Mouse (Mus musculus) kidney, postnatal 10 days (tissue): ENCODE measurements at regions not wholly inside any gene's neighbourhood (a gene's known extent, or its start where the extent isn't known, plus 50 kb on each side); places are given as distances from the start of the nearest gene placed in this dataset.
"Not testable (repeated sequence)": the region's sequence is repeated elsewhere in the genome, so short reads cannot be mapped to it uniquely, and the experiment has no call there.

Experiments used
- DNase-seq: peaks from one replicate; pipeline ENCODE4 v3.0.0; 2021; ENCODE audit warnings: mixed read lengths

DNA sequence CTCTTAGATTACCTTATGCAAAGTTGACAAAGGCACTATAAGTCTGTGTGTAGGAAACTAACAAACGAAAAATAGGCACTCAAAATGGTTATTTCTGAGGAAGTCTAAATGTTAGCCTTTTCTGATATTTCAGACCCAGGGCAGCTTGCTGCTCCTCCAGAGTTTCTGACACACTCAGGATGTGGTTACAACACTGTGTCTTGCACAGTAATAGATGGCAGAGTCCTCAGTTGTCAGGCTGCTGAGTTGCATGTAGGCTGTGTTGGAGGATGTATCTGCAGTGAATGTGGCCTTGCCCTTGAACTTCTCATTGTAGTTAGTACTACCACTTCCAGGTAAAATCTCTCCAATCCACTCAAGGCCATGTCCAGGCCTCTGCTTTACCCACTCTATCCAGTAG lies 1039.7 kb downstream of the Adam6a start:
- DNase-seq, result no peak

- no peak for DNase-seq
These were observed 1043.5 kb downstream of the Adam6a start for GRCm38 (mm10) chr12:114587227-114587626.

DNA sequence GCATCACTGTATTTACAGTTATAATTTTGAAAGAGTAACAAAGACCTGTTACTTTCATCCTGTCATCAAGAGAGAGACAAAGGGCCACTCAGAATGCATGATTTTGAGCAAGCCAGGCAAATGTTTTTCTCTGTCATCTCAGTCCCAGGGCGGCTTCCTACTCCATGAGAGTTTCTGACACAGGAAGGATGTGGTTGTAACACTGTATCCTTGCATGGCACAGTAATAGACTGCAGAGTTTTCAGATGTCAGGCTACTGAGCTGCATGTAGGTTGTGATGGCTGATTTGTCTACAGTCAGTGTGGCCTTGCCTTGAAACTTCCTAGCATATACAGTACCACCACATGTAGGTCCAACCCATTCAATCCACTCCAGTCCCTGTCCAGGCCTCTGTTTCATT lies 1054.0 kb downstream of the Adam6a start:
- DNase-seq, result no peak

DNA sequence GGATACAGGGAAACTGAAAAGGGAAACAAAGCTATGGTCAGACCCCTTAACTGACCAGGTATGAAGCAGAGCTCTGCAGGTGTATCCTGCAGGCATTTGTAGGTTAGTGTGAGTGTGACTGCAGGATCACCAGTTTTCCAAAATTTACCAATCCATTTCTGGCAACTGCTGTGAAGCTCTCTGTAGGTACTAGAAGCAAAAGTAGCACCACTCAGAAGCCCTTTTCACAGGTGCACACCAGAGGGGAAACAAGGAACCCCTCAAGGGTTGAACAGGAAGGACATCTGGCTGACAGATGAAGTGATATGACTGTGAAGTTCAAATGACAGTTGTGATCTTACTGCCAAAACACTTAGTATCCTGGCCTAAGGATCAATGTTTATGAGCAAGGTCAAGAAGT lies 1065.5 kb downstream of the Adam6a start:
- DNase-seq, result no peak

- no peak for DNase-seq
These were observed 1068.4 kb downstream of the Adam6a start for GRCm38 (mm10) chr12:114612108-114612507.

- DNase-seq, result no peak
These were observed 1071.5 kb downstream of the Adam6a start for GRCm38 (mm10) chr12:114615179-114615578.

GRCm38 (mm10) chr12:114615712-114616111 lies 1072.0 kb downstream of the Adam6a start:
- DNase-seq, result no peak

DNA sequence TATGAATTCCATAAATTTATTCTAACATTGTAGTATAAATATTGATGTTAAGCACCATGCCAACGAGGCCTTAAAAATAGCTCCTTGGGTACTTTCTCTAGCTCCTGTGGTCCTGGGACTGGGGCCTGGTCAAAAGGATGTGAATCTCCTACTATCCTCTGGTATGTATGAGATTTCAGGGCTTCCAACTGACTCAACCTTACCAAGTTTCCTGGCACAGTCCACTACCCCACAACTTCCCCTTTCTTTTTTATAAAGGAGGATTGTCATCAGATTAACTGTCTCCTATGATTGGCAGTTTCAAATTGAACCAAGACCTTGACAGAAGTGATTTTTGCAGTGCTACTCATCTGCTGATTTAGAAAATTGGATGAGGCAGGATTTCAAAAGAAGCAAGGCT lies 1097.4 kb downstream of the Adam6a start:
- no peak for DNase-seq

- no peak for DNase-seq
These were observed 1102.7 kb downstream of the Adam6a start for GRCm38 (mm10) chr12:114646372-114646771.

DNA sequence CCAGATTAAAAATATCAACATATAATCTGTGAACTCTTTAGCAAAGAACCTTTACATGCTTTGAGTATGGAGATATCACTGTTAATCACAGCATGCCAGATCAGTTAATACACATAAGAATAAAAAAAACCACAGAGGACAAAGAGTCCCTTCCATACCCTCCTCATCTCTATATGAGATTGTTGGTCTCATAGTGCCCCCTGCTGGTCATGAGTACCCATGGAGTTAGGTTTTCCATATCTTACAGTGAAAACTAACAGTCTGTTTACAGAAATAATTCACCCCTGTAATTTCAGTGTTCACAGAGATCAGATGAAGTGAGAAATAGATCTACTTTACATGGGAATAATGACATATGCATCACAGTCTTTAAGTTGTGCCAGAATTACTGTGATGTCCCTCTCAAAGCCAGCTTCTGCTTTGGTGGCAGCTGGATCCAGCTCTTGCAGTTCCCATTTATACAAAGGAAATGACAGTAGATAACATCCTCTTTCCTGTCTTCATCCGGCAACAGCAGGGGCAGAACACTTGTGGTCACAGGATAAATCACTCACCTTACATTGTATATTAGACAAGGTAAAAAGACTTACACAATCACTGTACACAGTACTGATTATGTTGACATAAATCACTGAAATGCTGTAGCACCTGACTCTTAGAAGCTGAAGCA lies 1106.9 kb downstream of the Adam6a start:
- DNase-seq, result not testable (repeated sequence)

DNA sequence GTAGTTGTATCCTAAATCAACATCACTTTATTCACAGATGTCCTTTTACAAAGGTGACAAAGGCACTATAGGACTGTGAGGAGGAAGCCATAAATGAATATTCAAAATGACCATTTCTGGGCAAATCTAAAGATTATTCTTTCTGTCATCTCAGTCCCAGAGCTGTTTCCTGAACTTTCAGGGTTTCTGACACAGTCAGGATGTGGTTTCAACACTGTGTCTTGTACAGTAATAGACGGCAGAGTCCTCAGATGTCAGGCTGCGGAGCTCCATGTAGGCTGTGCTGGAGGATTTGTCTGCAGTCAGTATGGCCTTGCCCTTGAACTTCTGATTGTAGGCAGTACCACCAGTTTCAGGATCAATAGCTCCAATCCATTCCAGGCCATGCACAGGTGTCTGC lies 1113.4 kb downstream of the Adam6a start:
- DNase-seq, result not testable (repeated sequence)
